Mouse (Mus musculus) thymus, adult 2 months (tissue): ENCODE results near the gene Med7.

Experiments used
- CTCF ChIP-seq: fragments of 200-500 bp; IDR thresholded peaks from 2 replicates; pipeline ENCODE4 v1.5.1; 2012; ENCODE audit warnings: mild to moderate bottlenecking, control low read depth, low read length, moderate library complexity, borderline replicate concordance; ENCODE audit not compliant: control insufficient read depth, poor library complexity, insufficient read depth; ENCODE audit errors: extremely low read depth
- POLR2A ChIP-seq: fragments of 200-500 bp; IDR thresholded peaks from 2 replicates; pipeline ENCODE4 v1.6.1; 2012; ENCODE audit warnings: mild to moderate bottlenecking, low read length, control low read depth, moderate library complexity; ENCODE audit not compliant: control insufficient read depth, poor library complexity, insufficient read depth; ENCODE audit errors: extremely low read depth

- TF ChIP-seq POLR2A (no peak), CTCF (no peak)
These were observed 2.3 kb downstream of the Med7 start for GRCm38 (mm10) chr11:46439005-46439543.
